Mouse (Mus musculus): ENCODE measurements around the gene Samt4. TPM values are rescaled to one million over a fixed set of nuclear protein-coding genes. Genes with fewer than 3 reads are reported as not detected.
"Not testable (repeated sequence)": the region's sequence is repeated elsewhere in the genome, so short reads cannot be mapped to it uniquely, and the experiment has no call there.

Samt4 gene
- not detected for total RNA-seq (2021)

DNA sequence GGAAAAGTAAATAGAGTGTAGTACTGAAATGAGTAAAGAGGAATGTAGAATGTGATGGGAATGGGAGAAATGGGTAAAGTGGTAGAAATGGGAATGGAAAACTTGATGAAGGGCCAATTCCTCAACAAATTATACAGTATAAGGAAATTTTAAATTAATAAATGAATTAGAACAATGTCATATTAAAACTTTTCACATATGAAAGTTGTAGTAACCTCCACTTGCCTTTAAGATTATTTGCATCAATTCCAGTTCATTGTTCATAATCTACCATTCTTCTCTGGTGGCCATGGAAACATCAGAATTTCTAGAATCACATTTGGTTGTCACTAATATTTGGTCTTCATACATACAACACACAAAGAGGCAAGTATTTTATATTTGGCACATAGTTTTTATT, at the start of gene Samt4:
Samt4 (plus strand) TSS at position 301 of the 400 bp plus-strand sequence.
- intact Hi-C loops (cut with DNase I), result no loop called here
- no peak for DNase-seq (ENCODE audit: extremely low spot score in 1 of 2, low spot score in 2 of 2)

DNA sequence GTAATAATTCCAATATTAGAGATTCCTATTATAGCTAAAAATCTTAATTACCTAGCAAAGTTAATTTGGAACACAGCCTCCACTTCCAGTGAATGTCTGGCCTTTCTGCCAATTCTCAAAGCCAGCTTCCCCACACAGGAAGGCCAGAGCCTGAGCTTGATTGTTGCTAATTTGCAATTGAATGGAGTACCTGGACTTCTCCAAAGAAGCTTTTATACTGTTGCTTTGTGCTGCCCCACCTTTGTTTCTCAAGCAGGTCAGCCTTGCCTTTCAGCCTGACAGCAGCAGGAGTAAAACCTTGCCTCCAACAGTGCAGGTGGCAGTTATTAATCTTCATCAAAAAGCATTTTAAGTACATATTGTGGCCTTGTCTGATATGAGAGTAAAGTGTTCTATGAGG, 38.1 kb upstream of the Samt4 start:
- not testable (repeated sequence) for DNase-seq (ENCODE audit: extremely low spot score in 1 of 2, low spot score in 2 of 2)

DNA sequence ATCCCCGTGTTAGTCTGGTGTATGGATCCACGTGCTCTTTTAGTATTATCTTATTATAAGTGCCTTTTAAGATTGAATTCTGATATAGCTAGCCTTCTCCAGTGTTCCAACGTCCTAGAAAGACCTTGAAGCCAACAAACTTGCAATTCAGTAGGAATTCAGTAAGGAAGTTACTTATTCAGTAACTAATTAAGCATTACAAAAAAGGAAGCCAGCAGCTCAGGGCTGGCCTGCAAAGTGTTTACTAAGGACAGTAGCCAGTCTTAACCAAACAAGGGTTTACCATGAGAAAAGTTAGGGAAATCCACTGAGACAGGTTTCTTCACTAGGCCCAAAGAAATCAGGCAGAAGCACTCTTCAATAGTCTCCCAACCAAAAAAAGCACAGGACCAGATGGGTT, 13.4 kb upstream of the Samt4 start:
- intact Hi-C loops (cut with DNase I); DNase-seq (ENCODE audit: extremely low spot score in 1 of 2, low spot score in 2 of 2): not testable (repeated sequence)

More for the DNA sequence above, 38.1 kb upstream of the Samt4 start:
- intact Hi-C loops (cut with DNase I), result not testable (repeated sequence)

Other genes with a start within 250 kb of the Samt4 start
- gene 4930524N10Rik, start 138.6 kb upstream of the Samt4 start, total RNA-seq (2021), result not detected
- not detected for gene Samt2, start 97.4 kb downstream of the Samt4 start, total RNA-seq (2021)

All from left cerebral cortex, postnatal 10 days (tissue).